Mouse (Mus musculus) heart, embryonic 13.5 days (tissue): ENCODE data around the gene Mrpl53. TPM values are rescaled to one million over a fixed set of nuclear protein-coding genes. Genes with fewer than 3 reads are reported as not detected.
A peak's percentile ranks its signal among the peaks of the same experiment; 100 is the strongest.

Experiments
- ATAC-seq: fragments of 200-750 bp; cut with Nextera tagmentation; 2 replicates; pipeline ENCODE4 v1.8.0; 2017; ENCODE audit warnings: moderate TSS enrichment; ENCODE audit not compliant: insufficient number of reproducible peaks, low FRiP score, low TSS enrichment; ENCODE audit errors: extremely low read depth
- H3K27ac ChIP-seq: fragments of 300-500 bp; sonication (generic); replicated peaks from 2 replicates; pipeline ENCODE4 v1.5.1; 2015; ENCODE audit warnings: moderate library complexity, mild to moderate bottlenecking, inconsistent platforms
- H3K27me3 ChIP-seq: fragments of 300-500 bp; sonication (generic); replicated peaks from 2 replicates; pipeline ENCODE4 v1.6.1; 2015; ENCODE audit warnings: mild to moderate bottlenecking, inconsistent platforms
- H3K36me3 ChIP-seq: fragments of 300-500 bp; sonication (generic); 2 replicates; pipeline ENCODE4 v1.6.1; 2015; ENCODE audit warnings: mild to moderate bottlenecking, inconsistent platforms
- H3K4me1 ChIP-seq: fragments of 300-500 bp; sonication (generic); 2 replicates; pipeline ENCODE4 v1.6.1; 2015; ENCODE audit warnings: inconsistent platforms
- H3K4me2 ChIP-seq: fragments of 300-500 bp; sonication (generic); 2 replicates; pipeline ENCODE4 v1.6.1; 2015; ENCODE audit warnings: inconsistent platforms, mild to moderate bottlenecking, moderate library complexity
- H3K4me3 ChIP-seq: fragments of 300-500 bp; sonication (generic); 2 replicates; pipeline ENCODE4 v1.5.1; 2015; ENCODE audit warnings: moderate library complexity, mild to moderate bottlenecking, inconsistent platforms
- H3K9ac ChIP-seq: fragments of 300-500 bp; sonication (generic); 2 replicates; pipeline ENCODE4 v1.6.1; 2015; ENCODE audit warnings: inconsistent platforms, mild to moderate bottlenecking, moderate library complexity
- H3K9me3 ChIP-seq: fragments of 300-500 bp; sonication (generic); 2 replicates; pipeline ENCODE4 v1.6.1; 2016; ENCODE audit warnings: inconsistent platforms
- WGBS: fragments of 180-500 bp; shearing (Covaris S2); methylation state at CpG from one replicate; pipeline ENCODE4 v1.1.7; 2015; ENCODE audit warnings: mixed read lengths; 5-methylcytosine and 5-hydroxymethylcytosine counted together
- polyA plus RNA-seq: library from polyadenylated mRNA; unstranded; fragments of >200 nt; fragmentation: Nextera tagmentation; extraction: Ambion mirVana; gene quantifications from 2 replicates; pipeline ENCODE4 v1.2.1, GENCODE M21; 2015

Gene Mrpl53
- polyA plus RNA-seq, 1 experiment from 2014 or later: 134 TPM

DNA sequence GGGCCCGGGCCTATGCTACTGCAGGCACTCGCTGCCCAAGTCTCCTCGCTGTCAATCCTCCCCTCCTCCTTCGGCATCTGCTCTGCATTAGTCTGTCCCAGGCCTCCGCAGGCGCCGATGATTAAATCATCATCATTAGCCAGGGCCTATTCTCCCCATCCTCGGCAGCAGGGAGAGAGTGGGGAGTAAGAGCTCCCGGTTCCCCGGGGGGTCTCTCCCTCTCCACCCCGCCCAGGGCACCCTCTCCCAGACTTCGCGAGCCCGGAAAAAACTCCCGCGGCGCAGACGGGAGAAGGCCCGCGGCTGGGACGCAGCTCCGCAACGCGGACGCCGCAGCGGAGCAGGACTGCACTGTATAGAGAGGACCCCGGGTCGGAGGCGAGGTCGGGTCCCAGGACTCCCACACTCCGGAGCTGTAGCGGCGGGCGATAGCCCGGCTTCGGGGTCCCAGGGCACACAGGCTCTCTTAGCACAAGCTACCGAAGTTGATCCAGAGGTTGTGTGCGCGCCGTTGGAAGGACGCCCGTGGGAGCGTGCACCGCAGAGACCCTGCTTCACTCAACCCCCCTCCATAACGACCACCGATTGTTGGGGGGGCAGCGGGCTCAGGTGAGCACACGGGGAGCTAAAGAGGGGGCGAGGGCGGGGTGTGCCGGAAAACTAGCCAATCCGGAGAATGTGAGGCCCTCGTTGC, 31.1 kb upstream of the Mrpl53 start, which contains the start of gene Pcgf1:
Gene Pcgf1 (plus strand): TSS at position 240 of the 694 bp plus-strand sequence.
- ATAC-seq: peak; percentile 84
- peaks cover 14% of the 10 kb centered on the region for H3K4me1 ChIP-seq
- peak within 1 kb of the TSS; percentile 72 for H3K27ac ChIP-seq
- no peaks in the 10 kb centered on the region for H3K9me3 ChIP-seq
- peak within 1 kb of the TSS; percentile 100 for H3K4me2 ChIP-seq
- under 1% methylated on average over 54 of the region's 54 CpGs for WGBS
- H3K4me3 ChIP-seq: peak within 1 kb of the TSS; percentile 80
- peaks cover 61% of the 10 kb centered on the region for H3K27me3 ChIP-seq
- peak within 1 kb of the TSS; percentile 92 for H3K9ac ChIP-seq
- H3K36me3 ChIP-seq: peaks cover 29% of the 10 kb centered on the region

DNA sequence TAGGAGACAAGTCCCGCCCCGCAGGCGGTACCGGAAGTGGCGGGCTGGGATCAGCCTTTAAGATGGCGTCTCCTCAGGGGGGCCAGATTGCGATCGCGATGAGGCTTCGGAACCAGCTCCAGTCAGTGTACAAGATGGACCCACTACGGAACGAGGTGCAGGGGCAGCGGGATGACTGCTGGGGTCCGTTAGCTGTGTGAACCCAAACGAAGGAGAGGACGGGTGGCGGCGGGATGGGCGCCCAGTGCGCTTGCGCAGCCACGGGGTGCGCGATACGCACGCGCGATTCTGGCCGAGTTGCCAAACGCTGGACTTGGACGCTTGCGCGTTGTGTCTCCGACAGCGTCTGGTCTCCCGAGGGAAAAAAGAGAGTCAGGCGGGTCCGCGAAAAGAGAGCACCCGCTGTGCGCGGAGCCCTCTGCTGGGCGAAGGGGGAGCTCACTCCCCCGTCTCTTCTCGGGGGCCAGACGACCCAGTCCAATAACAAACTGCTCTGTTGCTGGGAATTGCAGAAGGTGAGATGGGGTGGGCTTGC, 30.4 kb upstream of the Mrpl53 start:
- Histone ChIP-seq H3K27ac (peak overlapping the region; percentile 72), H3K4me3 (peak overlapping the region; percentile 80), H3K9ac (peak overlapping the region; percentile 92), H3K4me1 (peaks cover 14% of the 10 kb centered on the region), H3K36me3 (peaks cover 29% of the 10 kb centered on the region), H3K9me3 (no peaks in the 10 kb centered on the region), H3K4me2 (peak overlapping the region; percentile 100), H3K27me3 (peaks cover 61% of the 10 kb centered on the region)
- WGBS: 0% methylated on average over 46 of the region's 46 CpGs
- ATAC-seq: peak; percentile 84

DNA sequence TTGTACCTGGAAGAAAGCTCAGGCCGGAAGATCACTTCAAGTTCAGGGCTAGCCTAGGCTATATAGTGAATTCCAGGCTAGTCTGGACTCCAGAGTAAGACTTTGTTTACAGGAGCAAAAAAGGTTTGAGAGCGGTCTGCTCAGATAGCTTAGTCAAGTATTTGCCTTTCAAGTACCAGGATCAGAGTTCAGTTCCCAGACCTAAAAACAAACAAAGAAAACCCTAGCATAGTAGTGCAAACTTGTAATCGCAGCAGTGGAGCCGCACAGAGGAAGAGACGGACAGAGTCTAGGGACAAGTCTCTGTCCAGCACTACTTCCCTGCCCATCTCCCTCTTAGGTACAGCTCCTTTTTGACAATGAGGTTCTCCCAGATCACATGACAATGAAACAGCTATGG, 28.6 kb upstream of the Mrpl53 start:
- peaks cover 14% of the 10 kb centered on the region for H3K4me1 ChIP-seq
- no peak overlapping the region for H3K9ac ChIP-seq
- no peak overlapping the region for H3K27ac ChIP-seq
- 91% methylated on average over 5 of the region's 5 CpGs for WGBS
- H3K27me3 ChIP-seq: peaks cover 61% of the 10 kb centered on the region
- no peak for ATAC-seq
- H3K9me3 ChIP-seq: no peaks in the 10 kb centered on the region
- peaks cover 29% of the 10 kb centered on the region for H3K36me3 ChIP-seq
- H3K4me2 ChIP-seq: no peak overlapping the region
- no peak overlapping the region for H3K4me3 ChIP-seq

DNA sequence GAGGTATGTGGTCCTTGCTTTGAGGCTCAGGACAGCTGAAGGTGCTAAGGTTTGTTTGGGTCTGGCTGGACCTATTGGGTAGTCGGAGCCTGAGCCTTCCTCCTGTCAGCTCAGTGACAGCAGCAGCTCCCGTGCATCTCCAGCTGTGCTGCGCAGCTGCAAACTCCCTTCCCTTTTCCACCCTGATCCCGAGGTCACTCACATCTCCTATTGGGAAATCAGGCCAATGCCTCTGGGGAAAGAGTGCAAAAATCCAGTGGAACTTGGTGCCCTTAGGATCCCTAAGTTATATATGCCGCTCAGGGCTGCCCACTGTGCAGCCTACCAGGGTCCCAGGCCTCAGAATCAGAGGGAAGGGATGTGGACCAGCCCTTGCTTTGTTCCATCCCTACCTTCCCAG, 25.3 kb upstream of the Mrpl53 start:
- Histone ChIP-seq H3K36me3 (peaks cover 29% of the 10 kb centered on the region), H3K4me2 (no peak overlapping the region), H3K9ac (no peak overlapping the region), H3K4me1 (peaks cover 31% of the 10 kb centered on the region), H3K9me3 (no peaks in the 10 kb centered on the region), H3K27ac (no peak overlapping the region), H3K27me3 (peaks cover 69% of the 10 kb centered on the region), H3K4me3 (no peak overlapping the region)
- WGBS: 15% methylated on average over 5 of the region's 5 CpGs
- no peak for ATAC-seq

DNA sequence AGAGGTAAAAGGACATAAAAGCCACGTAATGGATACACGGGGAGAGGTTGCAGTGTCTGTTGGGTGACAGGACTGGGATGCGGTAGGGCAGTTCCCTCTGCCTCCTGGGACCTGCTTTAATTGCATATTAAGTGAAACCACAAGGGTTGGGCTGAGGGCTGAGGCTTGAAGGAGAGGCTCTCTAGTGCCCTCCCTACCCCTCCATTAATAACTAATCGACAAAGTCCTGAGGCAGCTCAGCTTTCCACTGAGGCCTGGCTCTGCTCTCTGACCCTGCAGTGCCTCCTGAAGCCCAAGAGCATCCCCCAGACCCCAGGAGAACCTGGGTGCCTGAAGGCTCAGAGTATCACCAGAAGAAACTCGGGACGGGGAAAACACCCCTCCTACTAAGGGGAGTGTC, 24.4 kb upstream of the Mrpl53 start:
- 10% methylated on average over 6 of the region's 6 CpGs for WGBS
- no peaks in the 10 kb centered on the region for H3K9me3 ChIP-seq
- no peak overlapping the region for H3K9ac ChIP-seq
- no peak overlapping the region for H3K4me2 ChIP-seq
- H3K4me1 ChIP-seq: peaks cover 22% of the 10 kb centered on the region
- H3K4me3 ChIP-seq: no peak overlapping the region
- peaks cover 29% of the 10 kb centered on the region for H3K36me3 ChIP-seq
- no peak overlapping the region for H3K27ac ChIP-seq
- ATAC-seq: no peak
- peaks cover 79% of the 10 kb centered on the region for H3K27me3 ChIP-seq

DNA sequence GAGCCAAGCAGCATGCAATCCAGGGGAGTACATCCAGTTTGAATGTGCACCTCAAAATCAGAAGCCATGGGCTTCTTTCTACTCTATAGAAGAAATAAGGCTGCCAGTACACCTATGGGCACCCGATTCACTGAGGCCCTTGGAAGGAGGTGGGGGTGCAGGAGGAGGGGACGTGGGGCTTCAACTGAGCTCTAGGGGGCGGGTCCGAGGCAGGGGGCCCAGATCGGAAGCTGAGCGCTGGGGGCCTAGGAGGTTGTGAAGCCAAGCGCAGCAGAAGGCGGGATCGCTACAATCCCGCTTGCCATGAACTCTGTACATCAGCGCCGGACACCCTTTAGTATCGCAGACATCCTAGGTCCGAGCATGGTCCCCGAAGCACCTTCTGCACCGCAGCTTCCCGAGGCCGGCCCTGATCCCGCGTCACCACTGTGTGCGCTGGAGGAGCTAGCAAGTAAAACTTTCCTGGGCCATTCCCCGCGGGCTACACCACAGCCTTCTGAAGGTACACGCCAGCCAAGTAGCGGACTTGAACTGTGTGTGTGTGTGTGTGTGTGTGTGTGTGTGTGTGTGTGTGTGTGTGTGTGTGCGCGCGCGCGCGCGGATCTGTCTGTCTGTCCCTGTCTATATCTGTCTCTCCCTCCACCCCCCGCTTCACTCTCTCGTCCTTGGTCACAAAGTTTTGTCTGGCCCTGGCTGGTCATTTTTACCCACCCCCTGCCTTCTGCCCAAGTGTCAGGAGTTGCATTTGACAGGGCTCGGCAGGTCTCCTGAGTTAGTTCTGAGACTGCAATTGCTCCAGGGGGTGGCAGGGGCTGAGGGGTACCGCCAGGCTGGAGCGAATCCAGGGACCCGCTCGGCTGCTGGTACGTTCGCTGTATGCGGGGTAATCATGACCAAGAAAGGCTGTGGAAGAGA, 22.5 kb upstream of the Mrpl53 start, which contains the start of gene Lbx2:
Gene Lbx2 (plus strand): TSS at position 247 of the 915 bp plus-strand sequence.
- H3K4me2 ChIP-seq: peak within 1 kb of the TSS; percentile 73
- no peak for ATAC-seq
- WGBS: 2% methylated on average over 33 of the region's 42 CpGs
- H3K4me3 ChIP-seq: peak within 1 kb of the TSS; percentile 48
- H3K27me3 ChIP-seq: peaks cover 98% of the 10 kb centered on the region
- peak within 1 kb of the TSS; percentile 66 for H3K9ac ChIP-seq
- H3K36me3 ChIP-seq: peaks cover 12% of the 10 kb centered on the region
- peaks cover 20% of the 10 kb centered on the region for H3K4me1 ChIP-seq
- H3K9me3 ChIP-seq: no peaks in the 10 kb centered on the region
- no peak within 1 kb of the TSS for H3K27ac ChIP-seq

DNA sequence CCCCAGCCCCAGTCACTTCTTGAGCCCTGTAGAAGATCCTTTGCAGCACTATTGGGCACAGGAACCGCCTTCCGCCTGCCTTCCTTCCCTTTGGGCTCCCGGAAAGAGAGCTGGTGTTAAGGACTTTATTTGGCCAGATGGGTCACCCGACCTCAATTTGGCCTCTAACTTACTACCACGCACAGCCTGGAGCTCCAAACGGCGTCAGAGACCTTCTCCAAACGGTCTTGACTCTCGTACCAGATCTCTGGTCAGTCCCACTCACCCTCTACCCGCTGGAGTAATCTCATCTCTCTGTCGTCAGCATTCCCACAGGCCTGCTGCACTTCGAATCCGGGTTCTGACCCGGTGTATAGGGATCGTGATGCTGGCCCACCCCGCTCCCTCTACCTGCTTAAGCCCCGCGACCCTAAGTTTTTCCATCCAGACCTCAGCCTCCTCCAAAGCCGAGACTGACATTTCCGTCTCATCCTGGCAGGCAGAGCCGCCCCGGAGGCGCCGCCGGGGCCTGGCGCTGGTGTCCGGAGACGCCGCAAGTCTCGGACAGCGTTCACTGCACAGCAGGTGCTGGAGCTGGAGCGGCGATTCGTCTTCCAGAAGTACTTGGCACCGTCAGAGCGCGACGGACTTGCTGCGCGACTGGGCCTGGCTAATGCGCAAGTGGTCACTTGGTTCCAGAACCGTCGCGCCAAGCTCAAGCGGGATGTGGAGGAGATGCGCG, 21.5 kb upstream of the Mrpl53 start:
- H3K27ac ChIP-seq: no peak overlapping the region
- peak overlapping the region; percentile 73 for H3K4me2 ChIP-seq
- H3K4me1 ChIP-seq: peaks cover 23% of the 10 kb centered on the region
- no peak for ATAC-seq
- H3K36me3 ChIP-seq: peaks cover 2% of the 10 kb centered on the region
- 1% methylated on average over 47 of the region's 47 CpGs for WGBS
- H3K27me3 ChIP-seq: peaks cover 96% of the 10 kb centered on the region
- H3K4me3 ChIP-seq: peak overlapping the region; percentile 48
- H3K9ac ChIP-seq: peak overlapping the region; percentile 66
- no peaks in the 10 kb centered on the region for H3K9me3 ChIP-seq

DNA sequence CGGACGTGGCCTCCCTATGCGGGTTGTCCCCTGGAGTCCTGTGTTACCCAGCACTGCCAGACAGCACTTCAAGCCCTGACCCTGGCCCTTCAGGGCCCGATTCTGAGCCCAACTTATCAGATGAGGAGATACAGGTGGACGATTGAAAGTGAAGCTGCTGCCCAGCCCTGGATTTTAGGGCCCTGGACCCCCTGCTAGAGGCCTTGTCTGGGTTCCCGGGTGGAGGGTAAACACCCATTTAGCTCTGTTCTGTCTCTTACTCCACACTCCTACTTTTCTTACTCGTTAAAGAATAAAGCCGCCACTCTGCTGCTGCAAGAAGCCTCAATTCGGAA, 20.9 kb upstream of the Mrpl53 start:
- Histone ChIP-seq H3K27me3 (peaks cover 96% of the 10 kb centered on the region), H3K9me3 (no peaks in the 10 kb centered on the region), H3K4me1 (peaks cover 26% of the 10 kb centered on the region), H3K9ac (peak overlapping the region; percentile 66), H3K4me3 (peak overlapping the region; percentile 48), H3K36me3 (no peaks in the 10 kb centered on the region), H3K27ac (no peak overlapping the region), H3K4me2 (peak overlapping the region; percentile 73)
- no peak for ATAC-seq
- WGBS: 12% methylated on average over 9 of the region's 9 CpGs

DNA sequence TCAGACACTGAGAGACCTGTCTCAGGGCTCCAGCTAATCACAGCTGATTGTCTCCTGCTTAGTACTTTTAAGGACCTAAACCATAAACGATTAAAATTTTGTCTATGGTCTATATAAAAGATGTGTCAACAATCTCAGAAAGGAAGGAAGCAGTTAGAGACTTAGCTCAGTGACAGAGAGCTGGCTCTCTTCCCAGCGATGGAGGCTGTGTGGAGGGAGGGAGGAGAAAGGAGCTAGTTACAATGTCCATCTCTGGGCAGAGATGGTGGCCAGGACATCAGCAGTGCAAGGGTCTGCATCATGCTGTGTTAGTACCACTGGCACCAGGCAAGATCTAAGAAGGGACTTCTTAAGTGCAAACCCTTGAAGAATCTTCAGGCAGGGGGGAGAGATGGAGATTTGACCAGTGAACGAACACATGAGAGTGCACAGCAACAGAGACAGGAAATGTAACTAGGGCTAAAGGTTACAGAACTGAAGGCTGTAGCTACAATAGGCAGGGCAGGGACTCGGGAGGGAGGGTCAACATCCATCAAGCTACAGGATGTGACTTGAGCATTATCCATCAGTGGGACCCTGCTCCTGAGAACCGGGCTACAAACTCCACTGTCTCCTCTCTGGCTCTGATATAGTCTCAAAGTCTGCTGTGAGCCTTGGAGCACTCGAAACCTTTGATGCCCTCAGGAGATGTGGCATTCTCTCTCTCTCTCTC, 16.3 kb upstream of the Mrpl53 start:
- H3K36me3 ChIP-seq: no peaks in the 10 kb centered on the region
- no peak overlapping the region for H3K4me3 ChIP-seq
- no peak overlapping the region for H3K9ac ChIP-seq
- H3K27ac ChIP-seq: no peak overlapping the region
- H3K9me3 ChIP-seq: no peaks in the 10 kb centered on the region
- peaks cover 10% of the 10 kb centered on the region for H3K4me1 ChIP-seq
- peaks cover 80% of the 10 kb centered on the region for H3K27me3 ChIP-seq
- ATAC-seq: no peak
- H3K4me2 ChIP-seq: no peak overlapping the region
- WGBS: 25% methylated on average over 6 of the region's 6 CpGs

DNA sequence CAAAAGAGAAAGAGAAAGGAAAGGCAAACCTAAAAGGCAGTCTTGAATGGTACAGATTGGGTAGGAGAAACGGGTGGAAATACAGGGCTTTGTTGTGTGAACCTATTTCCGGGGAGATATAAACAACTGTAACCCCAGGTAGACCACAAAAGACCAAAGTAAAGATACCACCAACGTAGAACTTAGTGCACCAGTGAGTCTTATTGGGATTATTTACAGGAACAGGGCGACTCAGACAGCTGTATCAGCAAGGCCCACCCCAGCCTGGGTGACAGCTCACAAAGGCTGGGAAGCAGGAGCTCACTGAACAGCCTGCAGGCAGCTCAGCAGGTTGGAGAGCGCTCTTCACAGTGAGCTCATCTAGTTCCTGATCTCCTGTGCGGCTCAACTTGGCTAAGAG, 12.9 kb upstream of the Mrpl53 start:
- Histone ChIP-seq H3K27ac (no peak overlapping the region), H3K9me3 (no peaks in the 10 kb centered on the region), H3K36me3 (no peaks in the 10 kb centered on the region), H3K4me3 (no peak overlapping the region), H3K4me2 (no peak overlapping the region), H3K4me1 (peaks cover 10% of the 10 kb centered on the region), H3K27me3 (peaks cover 70% of the 10 kb centered on the region), H3K9ac (no peak overlapping the region)
- no peak for ATAC-seq
- 38% methylated on average over 6 of the region's 6 CpGs for WGBS
